Mouse (Mus musculus): Measurements from ENCODE around the gene Nid2. TPM values are rescaled to one million over a fixed set of nuclear protein-coding genes. Genes with fewer than 3 reads are reported as not detected.

Gene Nid2
- polyA plus RNA-seq (2014; fragmentation: Illumina TruSeq; extraction: RNeasy Lipid Tissue Mini Kit (QIAGEN cat#74804); ENCODE audit: low read depth, low replicate concordance) = 13.2 TPM

DNA sequence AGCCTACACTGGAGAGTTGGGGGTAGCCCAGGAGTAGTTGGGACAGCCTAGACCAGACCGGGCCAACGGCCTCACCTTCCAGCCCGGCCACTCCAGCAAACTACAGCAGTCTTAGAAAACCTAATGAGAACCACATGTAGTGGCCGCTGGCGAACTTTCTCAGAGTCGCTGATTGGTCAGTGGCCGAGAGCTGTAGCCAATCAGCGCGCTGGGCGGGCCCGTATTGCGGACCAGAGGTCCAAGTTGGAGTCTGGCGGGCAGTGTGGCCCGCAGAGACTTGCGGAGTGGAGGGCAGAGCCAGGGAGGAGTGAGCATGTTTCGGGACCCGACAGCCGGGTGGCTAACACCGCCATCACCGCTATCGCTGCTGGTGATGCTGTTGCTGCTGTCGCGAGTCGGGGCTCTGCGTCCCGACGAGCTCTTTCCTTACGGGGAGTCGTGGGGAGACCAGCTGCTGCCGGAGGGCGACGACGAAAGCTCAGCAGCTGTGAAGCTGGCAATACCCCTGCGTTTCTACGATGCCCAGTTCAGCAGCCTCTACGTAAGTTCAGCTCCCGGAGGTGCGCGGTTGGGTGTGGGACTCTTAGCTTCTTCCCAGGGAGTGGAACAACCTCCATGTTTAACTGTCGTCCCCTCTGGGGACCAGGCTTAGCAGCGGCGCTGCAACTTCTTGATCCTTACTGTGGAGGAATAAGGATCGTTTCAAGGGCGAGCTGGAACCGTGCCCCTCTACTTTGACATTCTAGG lies at the start of gene Nid2:
Nid2 (plus strand) TSS at position 241 of the 747 bp plus-strand sequence.

DNA sequence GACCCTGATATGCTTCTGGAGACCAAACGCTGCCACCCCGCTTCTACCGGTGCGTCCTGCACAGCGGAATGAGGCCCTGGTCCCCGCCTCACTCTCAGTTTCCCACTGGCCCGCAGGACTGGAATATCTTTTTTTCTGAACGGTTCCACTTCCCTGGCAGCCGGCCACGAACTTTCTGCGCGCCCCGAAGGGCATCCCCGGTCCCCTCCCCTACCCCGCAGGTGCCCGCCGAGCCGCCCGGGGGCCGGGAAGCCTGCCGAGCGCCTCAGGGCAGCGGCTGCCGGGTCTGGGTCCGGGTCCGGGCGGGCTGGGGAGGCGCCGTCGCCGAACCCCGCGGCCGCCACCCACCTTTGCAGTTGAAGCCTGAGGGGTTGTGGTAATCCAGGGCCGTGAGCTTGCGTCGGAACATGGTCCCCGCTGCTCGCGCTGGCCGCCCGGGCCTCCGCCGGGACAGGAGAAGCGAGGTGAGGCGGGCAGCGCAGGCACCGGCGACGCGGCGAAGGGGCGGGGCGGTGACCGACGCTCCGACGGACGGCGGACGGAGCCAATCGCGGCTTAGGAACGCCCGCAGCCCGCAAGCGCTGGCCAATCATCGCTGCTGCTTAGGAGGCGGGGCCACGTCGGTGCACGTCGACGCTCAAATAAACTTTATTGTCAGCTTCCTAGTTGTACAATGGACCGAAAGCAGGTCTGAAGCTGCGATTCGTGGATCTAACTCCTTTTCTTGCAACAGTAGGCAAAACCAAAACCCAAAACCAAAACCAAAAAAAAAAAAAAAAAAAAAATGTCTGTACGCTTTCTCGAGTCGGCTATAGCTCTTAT lies 72.5 kb downstream of the Nid2 start, which contains the start of gene Rtraf:
Rtraf (minus strand) TSS at position 504 of the 822 bp plus-strand sequence.

Other genes starting within 250 kb of the Nid2 start
- gene Gm2244, start 201.3 kb upstream of the Nid2 start, polyA plus RNA-seq (2014; fragmentation: Illumina TruSeq; extraction: RNeasy Lipid Tissue Mini Kit (QIAGEN cat#74804); ENCODE audit: low read depth, low replicate concordance) = not detected
- 1.7 TPM for gene Gm2237, start 166.1 kb upstream of the Nid2 start, polyA plus RNA-seq (2014; fragmentation: Illumina TruSeq; extraction: RNeasy Lipid Tissue Mini Kit (QIAGEN cat#74804); ENCODE audit: low read depth, low replicate concordance)
- not detected for gene Gm5458, start 148.7 kb upstream of the Nid2 start, polyA plus RNA-seq (2014; fragmentation: Illumina TruSeq; extraction: RNeasy Lipid Tissue Mini Kit (QIAGEN cat#74804); ENCODE audit: low read depth, low replicate concordance)
- gene Rtraf, start 72.6 kb downstream of the Nid2 start, polyA plus RNA-seq (2014; fragmentation: Illumina TruSeq; extraction: RNeasy Lipid Tissue Mini Kit (QIAGEN cat#74804); ENCODE audit: low read depth, low replicate concordance) = 285 TPM
- 51.1 TPM for gene Gng2, start 226.4 kb downstream of the Nid2 start, polyA plus RNA-seq (2014; fragmentation: Illumina TruSeq; extraction: RNeasy Lipid Tissue Mini Kit (QIAGEN cat#74804); ENCODE audit: low read depth, low replicate concordance)

Data from adrenal gland, adult 10 weeks (tissue).